Mouse (Mus musculus): Measurements from ENCODE around the gene 1700016H13Rik. TPM values are rescaled to one million over a fixed set of nuclear protein-coding genes. Genes with fewer than 3 reads are reported as not detected.

The 1700016H13Rik gene
- polyA plus RNA-seq, 1 experiment = not detected

DNA sequence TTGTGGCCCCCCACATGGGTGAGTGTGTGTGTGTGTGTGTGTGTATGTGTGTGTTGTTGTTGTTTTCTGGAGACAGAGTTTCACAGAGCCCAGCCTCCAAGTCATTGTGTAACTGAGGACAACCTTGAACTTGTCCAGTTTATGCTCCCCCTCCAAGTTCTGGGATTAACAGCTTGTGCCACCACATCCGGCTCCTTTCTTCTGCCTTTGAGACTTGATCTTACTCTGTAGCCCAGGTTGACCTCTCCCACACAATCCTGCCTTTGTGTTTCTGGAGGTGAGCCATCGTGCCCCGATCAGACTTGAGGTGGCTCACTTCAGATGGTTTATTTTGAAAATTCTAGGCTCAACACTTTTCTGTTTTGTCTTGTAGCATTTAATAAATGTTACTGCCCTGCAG lies 26.0 kb upstream of the 1700016H13Rik start:
- no peak for TF ChIP-seq GATA1 (IDR thresholded peaks at IDR 0.05; ENCODE audit: low read length)

DNA sequence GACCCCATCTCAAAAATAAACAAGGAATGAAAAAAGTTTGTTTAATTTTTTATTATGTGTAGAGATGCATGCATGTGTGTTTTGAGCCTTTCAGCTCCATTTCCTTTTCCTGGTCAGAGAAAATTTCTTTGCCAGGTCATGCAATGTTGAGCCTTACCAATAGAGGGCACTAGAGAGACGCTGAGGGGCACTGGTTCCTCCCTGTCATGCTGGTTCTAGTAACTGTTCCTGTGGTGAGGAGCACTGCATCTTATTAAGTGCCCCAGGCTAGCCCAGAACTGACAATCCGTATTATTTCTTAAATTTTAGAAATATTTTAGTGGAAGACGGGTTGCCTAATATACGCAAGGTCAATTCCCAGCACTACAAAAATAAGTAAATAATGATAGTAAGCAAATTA lies 24.6 kb upstream of the 1700016H13Rik start:
- TF ChIP-seq GATA1 (IDR thresholded peaks at IDR 0.05; ENCODE audit: low read length) = no peak

DNA sequence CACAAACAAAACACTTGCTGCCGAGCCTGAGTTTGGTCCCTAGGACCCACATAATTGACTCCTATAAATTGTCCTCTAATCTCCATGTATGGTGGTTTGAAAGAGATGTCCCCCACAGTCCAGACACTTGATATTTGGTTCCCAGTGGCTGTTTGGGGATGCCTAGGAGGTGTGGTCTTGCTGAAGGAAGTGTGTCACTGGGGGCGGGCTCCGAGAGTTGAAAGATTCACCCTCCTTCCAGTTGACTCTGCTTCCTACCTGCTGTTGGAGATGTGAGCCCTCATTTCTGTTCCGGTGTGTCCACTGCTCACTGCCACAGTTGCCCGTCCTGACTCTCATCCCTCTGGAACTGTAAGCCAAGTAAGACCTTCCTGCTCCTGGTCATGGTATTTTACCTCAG lies 23.2 kb upstream of the 1700016H13Rik start:
- TF ChIP-seq GATA1 (IDR thresholded peaks at IDR 0.05; ENCODE audit: low read length) = no peak

DNA sequence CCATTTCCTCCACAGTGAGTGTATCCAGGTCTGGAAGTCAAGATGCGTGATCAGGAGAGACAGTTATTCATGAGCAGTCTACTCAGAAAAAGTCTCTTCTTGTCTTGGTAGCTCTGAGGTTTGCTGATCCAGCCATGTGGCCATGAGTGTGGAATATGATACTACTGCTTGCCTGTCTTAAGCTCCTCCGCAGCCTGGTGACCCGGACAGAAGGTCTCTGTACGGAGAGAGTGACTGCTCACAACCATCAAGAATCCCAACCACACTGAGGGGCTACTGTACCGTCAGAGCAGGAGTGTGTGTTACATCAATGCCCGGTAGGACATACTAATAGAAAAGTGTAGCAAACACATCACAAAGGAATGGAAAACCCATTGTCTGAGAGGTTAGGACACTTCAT lies 22.1 kb upstream of the 1700016H13Rik start:
- TF ChIP-seq GATA1 (IDR thresholded peaks at IDR 0.05; ENCODE audit: low read length) = no peak

DNA sequence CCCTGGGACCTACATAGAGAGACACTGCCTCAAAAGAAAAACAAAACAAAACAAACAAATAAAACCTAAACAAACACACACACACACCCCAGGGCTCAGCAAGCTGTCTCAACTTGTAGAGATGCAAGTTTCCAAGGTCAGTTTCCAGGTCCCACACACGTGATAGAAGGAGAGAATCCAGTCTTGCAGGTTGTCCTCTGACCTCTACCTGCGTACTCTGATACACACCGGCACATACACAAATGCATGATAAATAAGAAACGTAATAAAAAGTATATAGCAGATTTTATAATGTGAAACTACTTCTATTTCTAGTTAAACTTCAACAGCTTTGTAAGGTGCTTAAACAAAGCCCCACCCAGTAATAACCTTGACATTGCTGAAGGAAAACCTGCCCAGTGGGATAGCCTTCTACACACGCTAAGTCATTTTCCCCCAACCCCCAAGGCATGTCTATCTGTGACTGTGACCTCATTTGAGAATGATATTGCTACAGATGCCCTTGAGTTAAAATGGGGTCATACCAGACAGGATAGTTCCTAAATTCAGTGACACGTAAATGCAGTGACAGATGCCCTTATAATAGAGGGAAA lies 20.6 kb upstream of the 1700016H13Rik start:
- TF ChIP-seq GATA1 (IDR thresholded peaks at IDR 0.05; ENCODE audit: low read length) = no peak

DNA sequence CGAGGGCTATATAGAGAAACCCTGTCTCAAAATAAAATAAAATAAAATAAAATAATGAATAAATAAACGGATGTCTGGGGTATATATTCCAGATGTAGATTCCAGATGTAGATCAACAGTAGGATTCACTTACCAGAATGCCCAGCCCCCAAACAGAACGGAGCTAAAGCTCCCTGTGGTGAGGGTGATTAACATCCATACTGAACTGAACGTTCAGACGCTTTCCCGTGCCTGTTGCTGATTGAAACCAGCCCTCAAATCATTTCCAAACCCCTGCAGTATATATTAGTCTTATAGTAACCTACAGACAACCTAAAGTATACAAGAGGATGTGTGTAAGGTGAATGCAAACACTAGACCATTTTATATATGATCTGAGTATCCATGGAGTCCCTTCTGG lies 18.7 kb upstream of the 1700016H13Rik start:
- TF ChIP-seq GATA1 (IDR thresholded peaks at IDR 0.05; ENCODE audit: low read length) = no peak

DNA sequence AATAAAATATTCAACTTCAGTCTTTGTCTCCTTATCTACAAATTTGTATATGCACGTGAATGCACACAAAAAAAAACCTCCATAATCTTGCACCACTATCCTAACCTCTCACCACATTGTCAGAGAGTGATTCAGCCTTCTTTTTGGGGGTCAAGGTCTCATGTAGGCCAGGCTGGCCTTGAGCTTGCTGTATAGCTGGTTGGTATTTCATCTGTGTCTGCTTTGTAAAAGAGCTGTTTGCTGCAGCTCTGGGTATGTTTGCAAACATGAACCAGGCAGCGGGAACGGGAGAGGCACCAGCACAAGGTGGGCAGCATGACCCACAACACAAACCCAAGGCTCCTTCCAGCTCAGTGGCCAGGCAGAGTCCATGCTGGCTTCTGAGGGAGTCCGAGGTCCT lies 17.8 kb upstream of the 1700016H13Rik start:
- no peak for TF ChIP-seq GATA1 (IDR thresholded peaks at IDR 0.05; ENCODE audit: low read length)

DNA sequence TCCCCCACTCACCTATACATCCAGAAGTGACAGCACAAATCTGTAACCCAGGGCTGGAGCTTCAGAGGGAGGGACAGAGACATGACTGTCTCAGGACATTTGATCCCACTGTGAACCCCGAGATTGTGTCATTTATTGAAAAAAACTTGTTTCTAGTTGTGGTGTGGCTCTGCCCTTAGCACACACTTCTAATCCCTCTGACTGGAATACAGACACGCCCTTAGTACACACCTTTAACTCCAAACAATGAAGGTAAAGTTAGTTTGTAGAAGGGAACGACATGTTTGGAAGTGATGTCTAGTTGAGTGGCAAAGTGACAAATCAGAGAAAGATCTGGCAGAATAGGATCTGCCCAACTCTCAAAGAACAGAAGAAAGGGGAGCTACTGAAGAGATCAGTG lies 16.0 kb upstream of the 1700016H13Rik start:
- no peak for TF ChIP-seq GATA1 (IDR thresholded peaks at IDR 0.05; ENCODE audit: low read length)

DNA sequence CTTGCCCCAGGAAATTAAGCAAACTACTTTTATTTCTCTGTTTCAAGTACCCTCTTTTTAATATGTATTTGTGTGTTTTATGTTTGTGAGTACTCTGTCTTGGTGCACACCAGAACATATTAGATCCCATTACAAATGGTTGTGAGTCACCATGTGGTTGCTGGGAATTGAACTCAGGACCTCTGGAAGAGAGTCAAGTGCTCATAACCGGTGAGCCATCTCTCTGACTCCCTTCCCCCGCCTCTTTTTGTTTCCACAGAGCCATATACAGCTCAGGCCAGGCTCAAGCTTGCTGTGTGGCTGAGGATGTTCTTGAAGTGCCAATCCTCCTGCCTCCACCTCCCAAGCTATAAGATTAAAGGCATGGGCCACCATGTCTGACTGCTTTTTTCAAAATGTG lies 10.1 kb upstream of the 1700016H13Rik start:
- no peak for TF ChIP-seq GATA1 (IDR thresholded peaks at IDR 0.05; ENCODE audit: low read length)

DNA sequence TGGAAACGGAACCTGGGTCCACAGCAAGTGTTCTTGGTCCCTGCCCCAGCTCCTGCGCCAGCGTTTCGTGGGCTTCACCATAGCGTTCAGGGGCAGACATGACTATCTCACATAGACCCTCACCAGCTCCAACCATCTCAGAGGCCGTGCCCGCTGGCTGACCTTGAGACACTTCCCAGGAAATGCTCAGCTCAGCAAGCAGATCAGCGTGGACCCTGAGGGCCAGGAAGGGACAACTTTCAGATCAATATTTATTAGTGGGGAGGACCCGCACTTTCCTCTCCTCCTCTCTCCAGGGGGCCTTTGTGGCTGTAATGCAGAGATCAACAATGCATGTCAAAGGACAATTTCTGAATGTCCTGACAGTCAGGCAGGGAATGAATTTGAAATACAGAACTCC lies 9.1 kb upstream of the 1700016H13Rik start:
- no peak for TF ChIP-seq GATA1 (IDR thresholded peaks at IDR 0.05; ENCODE audit: low read length)

DNA sequence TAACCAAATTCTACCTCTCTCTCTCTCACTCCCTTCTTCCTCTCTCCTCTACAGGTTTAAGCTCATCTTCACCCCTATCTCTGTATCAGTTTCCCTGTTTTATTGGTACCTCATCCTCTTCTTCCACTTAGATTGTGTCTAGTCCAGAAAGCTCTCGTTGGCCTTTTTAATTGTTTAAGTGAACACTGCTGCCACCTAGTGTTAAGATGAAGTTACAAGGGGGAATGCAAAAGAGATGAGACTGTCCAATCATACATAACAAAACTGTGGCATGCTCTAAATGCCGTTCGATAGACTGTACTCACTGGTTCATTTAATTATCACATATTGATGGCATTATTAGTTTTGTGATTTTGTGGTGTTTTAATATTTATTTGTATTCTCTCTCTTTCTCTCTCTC lies 3.8 kb upstream of the 1700016H13Rik start:
- no peak for TF ChIP-seq GATA1 (IDR thresholded peaks at IDR 0.05; ENCODE audit: low read length)

DNA sequence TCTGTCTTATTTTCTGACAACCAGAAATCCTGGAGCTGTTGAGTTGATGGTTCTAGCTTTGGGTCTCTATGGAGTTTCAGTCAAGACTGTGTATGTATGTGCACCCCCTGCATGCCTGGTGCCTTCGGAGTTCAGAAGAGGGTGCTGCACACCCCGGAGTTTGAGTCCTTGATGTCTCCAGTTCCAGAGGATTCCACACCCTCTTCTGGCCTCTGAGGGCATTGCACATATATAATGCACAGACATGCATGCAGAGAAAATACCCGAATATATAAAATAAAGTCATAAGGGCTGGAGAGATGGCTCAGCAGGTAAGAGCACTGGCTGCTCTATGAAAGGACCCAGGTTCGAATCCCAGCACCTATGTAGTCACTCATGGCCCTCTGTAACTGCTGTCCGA lies 3.1 kb upstream of the 1700016H13Rik start:
- no peak for TF ChIP-seq GATA1 (IDR thresholded peaks at IDR 0.05; ENCODE audit: low read length)

DNA sequence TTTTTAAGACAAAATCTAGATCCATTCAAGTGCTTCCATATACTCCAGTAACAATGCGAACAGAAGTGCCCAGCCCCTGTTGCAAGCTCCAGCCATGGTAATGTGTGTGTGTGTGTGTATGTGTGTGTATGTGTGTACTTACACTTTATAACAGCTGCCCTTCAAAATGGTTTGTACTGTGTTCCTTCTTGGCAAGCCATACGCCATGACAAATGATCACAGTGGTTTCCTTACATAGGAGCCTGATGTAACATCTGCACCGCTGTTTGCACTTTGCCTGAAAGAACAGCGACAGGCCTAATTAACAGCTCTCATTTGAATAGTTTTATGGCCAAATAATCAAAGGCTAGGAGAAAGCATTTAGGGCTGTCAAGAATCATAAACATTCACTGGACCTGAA lies 1.0 kb downstream of the 1700016H13Rik start:
- TF ChIP-seq GATA1 (IDR thresholded peaks at IDR 0.05; ENCODE audit: low read length) = no peak

DNA sequence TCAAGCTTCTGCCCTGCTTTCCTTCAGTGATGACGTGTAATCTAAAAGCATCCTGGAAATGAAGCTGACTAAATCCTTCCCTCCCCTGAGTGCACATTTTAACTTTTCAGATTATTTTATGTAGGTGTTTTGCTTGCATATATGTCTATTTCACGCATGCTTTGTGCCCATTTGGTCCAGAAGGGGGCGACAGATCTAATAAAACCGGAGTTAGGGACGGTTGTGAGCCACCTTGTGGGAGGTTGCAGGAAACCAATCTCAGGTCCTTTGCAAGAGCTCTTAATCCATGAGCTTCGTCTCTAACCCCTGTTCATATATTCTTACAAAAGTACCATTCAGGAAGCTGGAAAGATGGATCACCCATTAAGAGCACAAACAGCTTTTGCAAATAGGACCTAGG lies 1.6 kb downstream of the 1700016H13Rik start:
- TF ChIP-seq GATA1 (IDR thresholded peaks at IDR 0.05; ENCODE audit: low read length) = no peak

DNA sequence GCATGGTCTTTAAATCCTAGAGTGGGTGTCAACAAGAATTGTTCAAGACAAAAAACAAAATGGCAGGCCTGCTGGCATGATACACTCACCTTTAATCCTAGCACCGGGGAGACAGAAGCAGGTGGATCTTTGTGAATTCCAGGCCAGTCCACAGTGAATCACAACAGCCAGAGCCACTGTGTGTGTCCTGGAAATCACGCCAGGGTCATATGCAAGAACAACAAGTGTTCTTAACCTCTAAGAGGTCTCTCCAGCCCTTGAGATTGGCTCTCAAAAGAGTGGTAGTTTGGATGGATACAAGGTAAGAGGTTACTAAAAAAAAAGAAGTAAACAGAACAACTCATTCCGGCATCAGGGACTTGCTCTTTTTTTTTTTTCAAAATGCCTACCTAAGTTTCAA lies 8.5 kb downstream of the 1700016H13Rik start:
- TF ChIP-seq GATA1 (IDR thresholded peaks at IDR 0.05; ENCODE audit: low read length) = no peak

DNA sequence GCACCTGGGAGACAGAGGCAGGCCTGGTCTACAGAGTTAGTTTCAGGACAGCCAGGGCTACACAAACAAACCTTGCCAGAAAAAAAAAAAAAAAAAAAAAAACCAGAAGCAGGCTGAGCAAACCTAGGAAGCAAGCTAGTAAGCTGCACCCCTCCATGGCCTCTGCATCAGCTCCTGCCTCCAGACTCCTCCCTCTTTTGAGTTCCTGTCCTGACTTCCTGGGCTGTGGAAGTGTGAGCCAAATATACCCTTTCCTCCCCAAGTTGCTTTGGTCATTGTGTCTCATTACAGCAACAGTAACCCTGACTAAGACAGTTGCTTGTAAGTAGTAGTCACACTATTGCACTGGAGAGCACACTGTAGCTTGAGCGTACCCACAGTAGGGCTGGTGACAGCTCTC lies 11.6 kb downstream of the 1700016H13Rik start:
- no peak for TF ChIP-seq GATA1 (IDR thresholded peaks at IDR 0.05; ENCODE audit: low read length)

DNA sequence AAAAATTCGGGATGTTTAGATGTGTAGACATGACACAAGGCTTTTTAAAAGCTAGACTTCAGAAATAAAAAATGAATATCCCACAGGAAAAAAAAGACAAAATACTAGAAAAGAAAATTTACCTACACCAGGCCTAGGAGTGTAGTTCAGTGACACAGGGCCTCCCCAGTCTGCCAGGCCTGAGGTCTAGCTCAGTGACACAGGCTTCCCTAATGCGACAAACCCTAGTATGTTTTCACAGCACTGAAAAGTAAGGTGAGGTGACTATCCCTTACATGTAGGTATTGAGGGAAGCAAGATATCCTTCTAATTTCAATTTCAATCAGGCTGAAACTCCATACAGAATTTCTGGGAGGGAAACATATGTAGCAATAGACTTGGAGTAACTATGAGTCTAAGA lies 18.6 kb downstream of the 1700016H13Rik start:
- no peak for TF ChIP-seq GATA1 (IDR thresholded peaks at IDR 0.05; ENCODE audit: low read length)

Measured in G1E-ER4 (cell line).